Mouse (Mus musculus): Measurements from ENCODE around the gene Gzmk. TPM values are rescaled to one million over a fixed set of nuclear protein-coding genes. Genes with fewer than 3 reads are reported as not detected.

Gzmk gene
- not detected in 2 replicates for polyA plus RNA-seq (2014; fragmentation: Nextera tagmentation; extraction: Ambion mirVana)

GRCm38 (mm10) chr13:113225811-113226210, at the start of gene Gzmk:
Gene Gzmk, minus strand, starts transcription at chr13:113225908.
- H3K4me2 ChIP-seq (ENCODE audit: low read depth, severe bottlenecking), result no peak within 1 kb of the TSS
- ATAC-seq (ENCODE audit: insufficient number of reproducible peaks, low FRiP score, low TSS enrichment, low read depth) (no peak), DNase-seq (ENCODE audit: low spot score) (no peak)
- no peak within 1 kb of the TSS for H3K4me3 ChIP-seq (ENCODE audit: low read depth, low read length)
- H3K4me1 ChIP-seq (ENCODE audit: control insufficient read depth, insufficient read depth, low read length), result no peaks in the 10 kb centered on the region
- 60% methylated on average over 7 of the region's 7 CpGs for WGBS
- no peak within 1 kb of the TSS for H3K9ac ChIP-seq (ENCODE audit: low read length)
- H3K27ac ChIP-seq (replicated peaks; ENCODE audit: low read depth, low read length), result no peak within 1 kb of the TSS
- H3K36me3 ChIP-seq (ENCODE audit: control insufficient read depth, insufficient read depth, low read length), result no peaks in the 10 kb centered on the region
- no peaks in the 10 kb centered on the region for H3K9me3 ChIP-seq (ENCODE audit: control insufficient read depth, low read length)
- H3K27me3 ChIP-seq (ENCODE audit: control insufficient read depth, insufficient read depth, low read length), result no peaks in the 10 kb centered on the region

GRCm38 (mm10) chr13:113271189-113271588, 45.5 kb upstream of the Gzmk start:
- no peak overlapping the region for H3K4me3 ChIP-seq (ENCODE audit: low read depth, low read length)
- WGBS, result 93% methylated on average over 8 of the region's 8 CpGs
- H3K27me3 ChIP-seq (ENCODE audit: control insufficient read depth, insufficient read depth, low read length), result no peaks in the 10 kb centered on the region

DNA sequence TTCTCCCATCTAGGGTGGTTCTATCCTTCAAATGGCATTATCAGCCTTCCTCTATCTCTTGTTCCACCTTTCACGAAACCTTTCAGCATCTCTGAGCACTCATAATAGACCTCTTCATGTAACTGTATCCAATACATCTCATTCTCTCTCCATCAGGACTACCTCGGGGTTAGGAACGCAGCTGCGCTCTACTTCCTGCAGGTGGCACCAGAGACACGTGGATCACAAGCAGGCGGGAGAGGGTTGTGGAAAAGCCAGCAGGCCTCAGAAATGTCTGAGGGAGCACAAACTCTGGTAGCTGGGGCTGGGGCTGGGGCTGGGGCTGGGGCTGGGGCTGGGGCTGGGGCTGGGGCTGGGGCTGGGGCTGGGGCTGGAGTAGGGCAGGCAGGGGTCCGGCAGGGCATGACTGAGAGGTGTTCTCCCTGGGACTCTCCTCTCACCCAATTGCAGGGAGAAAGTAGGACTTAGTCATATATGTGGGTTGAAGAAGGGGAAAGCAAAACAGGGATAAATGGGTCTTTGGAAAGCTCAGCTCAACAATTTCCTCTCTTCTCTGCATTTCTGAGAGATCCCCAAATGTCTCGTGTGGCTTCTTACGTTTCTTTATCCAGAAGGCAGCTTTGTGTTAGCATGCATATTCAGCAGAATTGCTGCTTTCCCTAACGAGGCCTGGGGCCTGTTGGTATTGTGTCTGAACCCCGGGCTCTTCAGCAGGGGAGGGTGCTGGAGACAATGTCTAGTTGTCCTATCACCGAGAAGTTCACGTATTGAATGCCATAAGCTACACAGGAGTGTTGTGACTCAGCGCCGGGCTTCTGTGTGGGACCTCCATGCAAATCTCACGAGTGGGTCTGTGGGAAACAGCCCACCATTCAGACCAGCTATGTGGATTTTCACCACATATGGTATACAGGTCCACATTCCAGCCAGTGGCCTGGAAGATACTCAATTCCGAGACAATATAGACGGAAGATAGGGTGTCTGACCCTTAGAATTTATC, 44.4 kb upstream of the Gzmk start:
- no peak overlapping the region for H3K27ac ChIP-seq (replicated peaks; ENCODE audit: low read depth, low read length)
- ATAC-seq (ENCODE audit: insufficient number of reproducible peaks, low FRiP score, low TSS enrichment, low read depth) (peak; percentile 57; the same call in 1 of the 2 replicates), DNase-seq (ENCODE audit: low spot score) (peak; percentile 90)
- WGBS, result 58% methylated on average over 18 of the region's 18 CpGs
- no peaks in the 10 kb centered on the region for H3K4me1 ChIP-seq (ENCODE audit: control insufficient read depth, insufficient read depth, low read length)
- H3K27me3 ChIP-seq (ENCODE audit: control insufficient read depth, insufficient read depth, low read length), result no peaks in the 10 kb centered on the region
- H3K4me2 ChIP-seq (ENCODE audit: low read depth, severe bottlenecking), result no peak overlapping the region
- no peak overlapping the region for H3K4me3 ChIP-seq (ENCODE audit: low read depth, low read length)
- H3K36me3 ChIP-seq (ENCODE audit: control insufficient read depth, insufficient read depth, low read length), result no peaks in the 10 kb centered on the region
- H3K9ac ChIP-seq (ENCODE audit: low read length), result no peak overlapping the region
- no peaks in the 10 kb centered on the region for H3K9me3 ChIP-seq (ENCODE audit: control insufficient read depth, low read length)

More at GRCm38 (mm10) chr13:113271189-113271588, 45.5 kb upstream of the Gzmk start:
- Histone ChIP-seq H3K36me3 (ENCODE audit: control insufficient read depth, insufficient read depth, low read length) (no peaks in the 10 kb centered on the region), H3K4me1 (ENCODE audit: control insufficient read depth, insufficient read depth, low read length) (no peaks in the 10 kb centered on the region), H3K9me3 (ENCODE audit: control insufficient read depth, low read length) (no peaks in the 10 kb centered on the region), H3K9ac (ENCODE audit: low read length) (no peak overlapping the region), H3K4me2 (ENCODE audit: low read depth, severe bottlenecking) (no peak overlapping the region), H3K27ac (replicated peaks; ENCODE audit: low read depth, low read length) (no peak overlapping the region)
- no peak for ATAC-seq (ENCODE audit: insufficient number of reproducible peaks, low FRiP score, low TSS enrichment, low read depth)
- no peak for DNase-seq (ENCODE audit: low spot score)

- Histone ChIP-seq H3K4me3 (ENCODE audit: low read depth, low read length) (no peak overlapping the region), H3K4me2 (ENCODE audit: low read depth, severe bottlenecking) (no peak overlapping the region), H3K9ac (ENCODE audit: low read length) (no peak overlapping the region), H3K9me3 (ENCODE audit: control insufficient read depth, low read length) (no peaks in the 10 kb centered on the region), H3K36me3 (ENCODE audit: control insufficient read depth, insufficient read depth, low read length) (no peaks in the 10 kb centered on the region), H3K4me1 (ENCODE audit: control insufficient read depth, insufficient read depth, low read length) (no peaks in the 10 kb centered on the region), H3K27me3 (ENCODE audit: control insufficient read depth, insufficient read depth, low read length) (no peaks in the 10 kb centered on the region), H3K27ac (replicated peaks; ENCODE audit: low read depth, low read length) (no peak overlapping the region)
- 88% methylated on average over 3 of the region's 3 CpGs for WGBS
- ATAC-seq (ENCODE audit: insufficient number of reproducible peaks, low FRiP score, low TSS enrichment, low read depth), result no peak
- no peak for DNase-seq (ENCODE audit: low spot score)
Observed at GRCm38 (mm10) chr13:113267204-113267603, 41.5 kb upstream of the Gzmk start.

DNA sequence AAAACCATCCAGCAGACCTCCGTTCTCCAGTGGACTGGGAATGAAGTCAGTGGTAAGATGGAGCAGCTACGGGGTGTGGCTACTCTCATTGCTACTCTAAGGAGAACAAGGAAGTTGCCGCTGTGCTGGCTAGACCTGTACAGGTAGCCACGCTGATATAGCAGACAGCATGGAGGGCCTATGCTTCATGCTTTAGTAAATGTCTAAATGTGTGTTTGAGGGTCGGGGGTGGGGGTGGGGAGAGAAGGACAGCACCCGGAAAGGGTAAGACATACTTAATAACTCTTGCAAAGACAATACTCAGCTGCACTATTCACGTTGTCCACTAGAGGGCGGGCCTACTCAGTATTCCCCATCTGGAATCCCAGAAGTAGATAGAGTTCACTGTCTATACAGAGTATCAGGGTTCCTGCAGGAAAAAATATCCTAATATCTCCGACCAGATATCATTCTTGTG, 40.8 kb upstream of the Gzmk start:
- no peaks in the 10 kb centered on the region for H3K4me1 ChIP-seq (ENCODE audit: control insufficient read depth, insufficient read depth, low read length)

GRCm38 (mm10) chr13:113265257-113265656, 39.5 kb upstream of the Gzmk start:
- Histone ChIP-seq H3K27me3 (ENCODE audit: control insufficient read depth, insufficient read depth, low read length) (no peaks in the 10 kb centered on the region), H3K4me3 (ENCODE audit: low read depth, low read length) (no peak overlapping the region), H3K27ac (replicated peaks; ENCODE audit: low read depth, low read length) (no peak overlapping the region), H3K4me1 (ENCODE audit: control insufficient read depth, insufficient read depth, low read length) (no peaks in the 10 kb centered on the region), H3K9me3 (ENCODE audit: control insufficient read depth, low read length) (no peaks in the 10 kb centered on the region), H3K9ac (ENCODE audit: low read length) (no peak overlapping the region), H3K4me2 (ENCODE audit: low read depth, severe bottlenecking) (no peak overlapping the region), H3K36me3 (ENCODE audit: control insufficient read depth, insufficient read depth, low read length) (no peaks in the 10 kb centered on the region)
- no peak for ATAC-seq (ENCODE audit: insufficient number of reproducible peaks, low FRiP score, low TSS enrichment, low read depth)
- peak; percentile 82 for DNase-seq (ENCODE audit: low spot score)
- WGBS, result 32% methylated on average over 13 of the region's 13 CpGs

More for the DNA sequence above, 40.8 kb upstream of the Gzmk start:
- Histone ChIP-seq H3K4me3 (ENCODE audit: low read depth, low read length) (no peak overlapping the region), H3K9ac (ENCODE audit: low read length) (no peak overlapping the region), H3K9me3 (ENCODE audit: control insufficient read depth, low read length) (no peaks in the 10 kb centered on the region), H3K27ac (replicated peaks; ENCODE audit: low read depth, low read length) (no peak overlapping the region), H3K4me2 (ENCODE audit: low read depth, severe bottlenecking) (no peak overlapping the region), H3K27me3 (ENCODE audit: control insufficient read depth, insufficient read depth, low read length) (no peaks in the 10 kb centered on the region), H3K36me3 (ENCODE audit: control insufficient read depth, insufficient read depth, low read length) (no peaks in the 10 kb centered on the region)
- ATAC-seq (ENCODE audit: insufficient number of reproducible peaks, low FRiP score, low TSS enrichment, low read depth) (peak; percentile 7; the same call in 1 of the 2 replicates), DNase-seq (ENCODE audit: low spot score) (peak; percentile 89)
- 32% methylated on average over 9 of the region's 9 CpGs for WGBS

DNA sequence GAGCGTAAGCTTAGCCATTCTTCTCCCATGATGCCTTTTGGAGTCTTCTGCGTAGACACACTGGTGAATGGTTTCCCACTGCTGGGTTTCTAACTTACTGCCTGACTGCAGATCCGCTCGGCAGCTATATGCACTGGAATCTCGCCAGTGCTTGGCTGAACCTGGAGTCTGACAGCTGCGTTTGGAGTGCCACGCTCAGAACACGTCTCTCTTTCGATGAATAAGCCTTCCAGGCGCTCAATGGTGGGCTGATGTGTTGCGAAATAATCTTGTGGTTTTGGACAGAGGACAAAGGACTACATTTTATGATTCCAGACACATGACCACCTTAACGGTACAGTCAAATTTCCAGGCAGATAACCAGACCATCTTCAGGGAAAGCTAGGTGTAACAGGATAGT, 37.1 kb upstream of the Gzmk start:
- H3K4me3 ChIP-seq (ENCODE audit: low read depth, low read length), result no peak overlapping the region
- DNase-seq (ENCODE audit: low spot score), result no peak
- H3K9ac ChIP-seq (ENCODE audit: low read length), result no peak overlapping the region
- H3K36me3 ChIP-seq (ENCODE audit: control insufficient read depth, insufficient read depth, low read length), result no peaks in the 10 kb centered on the region
- H3K9me3 ChIP-seq (ENCODE audit: control insufficient read depth, low read length), result no peaks in the 10 kb centered on the region
- 88% methylated on average over 12 of the region's 12 CpGs for WGBS
- no peaks in the 10 kb centered on the region for H3K4me1 ChIP-seq (ENCODE audit: control insufficient read depth, insufficient read depth, low read length)
- no peak overlapping the region for H3K4me2 ChIP-seq (ENCODE audit: low read depth, severe bottlenecking)
- no peak for ATAC-seq (ENCODE audit: insufficient number of reproducible peaks, low FRiP score, low TSS enrichment, low read depth)
- H3K27me3 ChIP-seq (ENCODE audit: control insufficient read depth, insufficient read depth, low read length), result no peaks in the 10 kb centered on the region
- H3K27ac ChIP-seq (replicated peaks; ENCODE audit: low read depth, low read length), result no peak overlapping the region

DNA sequence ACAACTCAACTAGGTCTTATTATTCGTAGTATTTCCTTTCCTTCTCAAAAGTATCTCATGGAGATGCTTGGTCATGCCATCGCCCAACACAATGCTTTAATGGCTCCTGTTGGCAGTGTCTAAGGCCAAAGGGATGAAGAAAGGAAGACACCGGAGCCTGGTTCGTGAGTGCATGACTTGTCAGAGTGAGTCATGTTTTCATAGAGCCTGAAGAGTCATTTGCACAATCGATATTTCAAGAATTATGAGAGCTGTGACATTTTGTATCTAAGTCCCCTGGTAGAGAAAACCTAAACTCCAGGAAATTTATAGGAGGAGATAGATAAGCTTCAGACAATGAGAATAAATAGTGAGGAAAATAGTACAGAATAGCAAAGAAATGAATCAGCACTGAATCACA, 33.5 kb upstream of the Gzmk start:
- DNase-seq (ENCODE audit: low spot score) (no peak), ATAC-seq (ENCODE audit: insufficient number of reproducible peaks, low FRiP score, low TSS enrichment, low read depth) (no peak)
- Histone ChIP-seq H3K9ac (ENCODE audit: low read length) (no peak overlapping the region), H3K4me2 (ENCODE audit: low read depth, severe bottlenecking) (no peak overlapping the region), H3K27ac (replicated peaks; ENCODE audit: low read depth, low read length) (no peak overlapping the region), H3K9me3 (ENCODE audit: control insufficient read depth, low read length) (no peaks in the 10 kb centered on the region), H3K4me3 (ENCODE audit: low read depth, low read length) (no peak overlapping the region), H3K27me3 (ENCODE audit: control insufficient read depth, insufficient read depth, low read length) (no peaks in the 10 kb centered on the region), H3K4me1 (ENCODE audit: control insufficient read depth, insufficient read depth, low read length) (no peaks in the 10 kb centered on the region), H3K36me3 (ENCODE audit: control insufficient read depth, insufficient read depth, low read length) (no peaks in the 10 kb centered on the region)
- WGBS, result 90% methylated on average over 5 of the region's 5 CpGs
